Mouse (Mus musculus) thymus, adult 2 months (tissue): ENCODE measurements around the gene Ccdc92b.

ENCODE experiments used
- CTCF ChIP-seq: fragments of 200-500 bp; IDR thresholded peaks from 2 replicates; pipeline ENCODE4 v1.5.1; 2012; ENCODE audit warnings: mild to moderate bottlenecking, control low read depth, low read length, moderate library complexity, borderline replicate concordance; ENCODE audit not compliant: control insufficient read depth, poor library complexity, insufficient read depth; ENCODE audit errors: extremely low read depth
- POLR2A ChIP-seq: fragments of 200-500 bp; IDR thresholded peaks from 2 replicates; pipeline ENCODE4 v1.6.1; 2012; ENCODE audit warnings: mild to moderate bottlenecking, low read length, control low read depth, moderate library complexity; ENCODE audit not compliant: control insufficient read depth, poor library complexity, insufficient read depth; ENCODE audit errors: extremely low read depth

DNA sequence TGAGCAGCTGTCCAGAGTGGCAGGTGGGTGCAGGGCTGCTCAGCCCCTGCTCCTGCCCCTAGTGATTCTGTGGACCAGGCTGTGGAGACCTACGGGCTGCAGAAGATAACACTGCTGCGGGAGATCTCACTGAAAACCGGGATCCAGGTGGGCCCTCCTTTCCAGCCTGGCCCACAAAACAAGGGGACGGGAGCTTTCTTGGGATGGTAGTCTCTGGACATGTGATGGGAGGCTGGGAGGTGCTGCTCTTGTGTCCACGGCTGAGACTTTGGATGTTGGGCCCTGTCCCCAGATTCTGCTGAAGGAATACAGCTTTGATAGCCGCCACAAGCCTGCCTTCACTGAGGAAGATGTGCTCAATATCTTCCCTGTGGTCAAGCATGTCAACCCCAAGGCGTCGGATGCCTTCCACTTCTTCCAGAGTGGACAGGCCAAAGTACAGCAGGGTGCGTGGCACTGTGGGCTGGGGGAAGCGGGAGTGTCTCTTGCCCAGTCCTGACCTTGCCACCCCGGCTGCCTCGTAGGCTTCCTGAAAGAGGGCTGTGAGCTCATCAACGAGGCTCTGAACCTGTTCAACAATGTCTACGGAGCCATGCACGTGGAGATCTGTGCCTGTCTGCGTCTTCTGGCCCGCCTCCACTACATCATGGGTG, 46.4 kb downstream of the Ccdc92b start:
- TF ChIP-seq CTCF (no peak), POLR2A (no peak)
